ENCODE assay signal across 25 mouse cellular contexts in genomic region chr10:96379016-96379771, GRCm38 (mm10).
DNase-seq lines count a peak whose midpoint lies in the region; ATAC-seq lines count a peak whose summit lies in the region.
"Had no signal": no experiment of that assay in that cellular context is flagged by ENCODE, and none has a peak within 500 bp of the region (broad histone marks: within the 10 kb centered on the region; RNA-seq: fewer than 3 reads in every experiment).

No protein-coding gene starts in this region.

- H3K9me3 ChIP-seq in stomach, embryonic 16.5 days (replicated peaks; ENCODE audit: control insufficient read depth, low read length) = no peaks in the 10 kb centered on the region
- H3K9me3 ChIP-seq in kidney, embryonic 14.5 days (ENCODE audit: control insufficient read depth, low read length) = no peaks in the 10 kb centered on the region
- H3K9me3 ChIP-seq: embryonic facial prominence, embryonic 15.5 days; neural tube, embryonic 15.5 days had no signal

- H3K9ac ChIP-seq in stomach, embryonic 16.5 days (ENCODE audit: low read length) = no peak overlapping the region
- no peak overlapping the region for H3K9ac ChIP-seq in kidney, embryonic 14.5 days (ENCODE audit: low read depth, low read length)
- H3K9ac ChIP-seq: embryonic facial prominence, embryonic 15.5 days; neural tube, embryonic 15.5 days had no signal

- H3K79me2 ChIP-seq in macrophage (ENCODE audit: inconsistent target) = no peaks in the 10 kb centered on the region

- no peak overlapping the region for H3K4me2 ChIP-seq in stomach, embryonic 16.5 days (ENCODE audit: low read depth, low read length)
- H3K4me2 ChIP-seq in kidney, embryonic 14.5 days (replicated peaks; ENCODE audit: low read depth, low read length) = no peak overlapping the region
- H3K4me2 ChIP-seq: embryonic facial prominence, embryonic 15.5 days; liver, embryonic 11.5 days; neural tube, embryonic 15.5 days had no signal

- 77% methylated on average over 9 of the region's 9 CpGs for WGBS in macrophage (ENCODE audit: missing documents)
- WGBS in stomach, embryonic 16.5 days = 40% methylated on average over 9 of the region's 9 CpGs
- 73% methylated on average over 9 of the region's 9 CpGs for WGBS in kidney, embryonic 14.5 days

- ATAC-seq in stomach, embryonic 16.5 days (ENCODE audit: insufficient read depth, low FRiP score) = peak; percentile 83
- no peak for ATAC-seq in kidney, embryonic 14.5 days (ENCODE audit: low FRiP score, low TSS enrichment)
- ATAC-seq: hindbrain, embryonic 16.5 days; Patski had no signal

- no peaks in the 10 kb centered on the region for H3K27me3 ChIP-seq in stomach, embryonic 16.5 days (ENCODE audit: control insufficient read depth, insufficient read depth, low read length)
- H3K27me3 ChIP-seq in kidney, embryonic 14.5 days (ENCODE audit: control insufficient read depth, insufficient read depth, low read length) = no peaks in the 10 kb centered on the region
- H3K27me3 ChIP-seq: embryonic facial prominence, embryonic 15.5 days; neural tube, embryonic 15.5 days; Patski had no signal

- no peak overlapping the region for H3K4me3 ChIP-seq in macrophage (ENCODE audit: inconsistent target)
- no peak overlapping the region for H3K4me3 ChIP-seq in stomach, embryonic 16.5 days (replicated peaks; ENCODE audit: low read length)
- no peak overlapping the region for H3K4me3 ChIP-seq in kidney, embryonic 14.5 days (ENCODE audit: low read length)
- H3K4me3 ChIP-seq: embryonic facial prominence, embryonic 15.5 days; heart, adult 2 months; left cerebral cortex, adult 2 months; myocyte; neural tube, embryonic 15.5 days had no signal

- peak overlapping the region; percentile 77 for H3K27ac ChIP-seq in macrophage
- peak overlapping the region; percentile 39; the same call in 1 of the 2 replicates for H3K27ac ChIP-seq in stomach, embryonic 16.5 days (ENCODE audit: low read length)
- H3K27ac ChIP-seq in kidney, embryonic 14.5 days (ENCODE audit: low read depth, low read length) = no peak overlapping the region
- H3K27ac ChIP-seq: embryonic facial prominence, embryonic 15.5 days; heart, adult 2 months; left cerebral cortex, adult 2 months; neural tube, embryonic 15.5 days had no signal

- H3K36me3 ChIP-seq in macrophage (ENCODE audit: inconsistent target) = no peaks in the 10 kb centered on the region
- H3K36me3 ChIP-seq in stomach, embryonic 16.5 days (ENCODE audit: control insufficient read depth, insufficient read depth, low read length) = no peaks in the 10 kb centered on the region
- H3K36me3 ChIP-seq in kidney, embryonic 14.5 days (ENCODE audit: control insufficient read depth, insufficient read depth, low read length) = no peaks in the 10 kb centered on the region
- H3K36me3 ChIP-seq: embryonic facial prominence, embryonic 15.5 days; neural tube, embryonic 15.5 days had no signal

- DNase-seq in lung, postnatal 36 days = peak; percentile 20
- DNase-seq in lung, postnatal 25 days (ENCODE audit: low spot score) = no peak
- peak; percentile 30 for DNase-seq in brain, adult 2 months (ENCODE audit: low read depth, low spot score)
- no peak for DNase-seq in adipocyte (ENCODE audit: low spot score)
- DNase-seq: adrenal gland, postnatal 14 days; cerebellum, adult 11-12 months; cerebellum, postnatal 25 days; heart, adult 2 months; heart, postnatal 4 days; kidney, adult 8-10 months; kidney, postnatal 25 days; left cerebral cortex, postnatal 4 days; lung, adult 18-20 months; midbrain, embryonic 14.5 days; thymus, adult 2 months had no signal

- 0 out of 2 replicates have a peak, but pooled peaks cover 4% of the 10 kb centered on the region for H3K4me1 ChIP-seq in stomach, embryonic 16.5 days (ENCODE audit: control insufficient read depth, insufficient read depth, low read length)
- no peaks in the 10 kb centered on the region for H3K4me1 ChIP-seq in kidney, embryonic 14.5 days (ENCODE audit: control insufficient read depth, insufficient read depth, low read length)
- H3K4me1 ChIP-seq: embryonic facial prominence, embryonic 15.5 days; neural tube, embryonic 15.5 days had no signal

Comparison
In these comparisons a context has a peak if more than half of its experiments do, and no peak if none do; other contexts are left out.
1. DNase-seq: peak in lung, postnatal 36 days (single experiment) and brain, adult 2 months (single experiment); none in lung, postnatal 25 days (single experiment) and adipocyte (single experiment).